Mouse (Mus musculus) C2C12 (cell line): ENCODE data around the gene St6galnac1.

Experiments
- CTCF ChIP-seq: IDR thresholded peaks from one replicate; pipeline ENCODE4 v1.5.1; 2011; ENCODE audit not compliant: control insufficient read depth, insufficient read depth, insufficient read length
- MAX ChIP-seq: IDR thresholded peaks from one replicate; pipeline ENCODE4 v1.6.1; 2011; ENCODE audit warnings: mild to moderate bottlenecking, control low read depth
- MYOD1 ChIP-seq: IDR thresholded peaks from one replicate; pipeline ENCODE4 v1.6.1; 2011; ENCODE audit warnings: low read depth; ENCODE audit not compliant: control insufficient read depth, insufficient read length
- MYOG ChIP-seq: IDR thresholded peaks from one replicate; pipeline ENCODE4 v1.6.1; 2011; ENCODE audit not compliant: control insufficient read depth, insufficient read length; ENCODE audit errors: extremely low read depth
- USF1 ChIP-seq: IDR thresholded peaks from one replicate; pipeline ENCODE4 v1.6.1; 2011; ENCODE audit warnings: low read depth, mild to moderate bottlenecking, control low read depth, moderate library complexity

DNA sequence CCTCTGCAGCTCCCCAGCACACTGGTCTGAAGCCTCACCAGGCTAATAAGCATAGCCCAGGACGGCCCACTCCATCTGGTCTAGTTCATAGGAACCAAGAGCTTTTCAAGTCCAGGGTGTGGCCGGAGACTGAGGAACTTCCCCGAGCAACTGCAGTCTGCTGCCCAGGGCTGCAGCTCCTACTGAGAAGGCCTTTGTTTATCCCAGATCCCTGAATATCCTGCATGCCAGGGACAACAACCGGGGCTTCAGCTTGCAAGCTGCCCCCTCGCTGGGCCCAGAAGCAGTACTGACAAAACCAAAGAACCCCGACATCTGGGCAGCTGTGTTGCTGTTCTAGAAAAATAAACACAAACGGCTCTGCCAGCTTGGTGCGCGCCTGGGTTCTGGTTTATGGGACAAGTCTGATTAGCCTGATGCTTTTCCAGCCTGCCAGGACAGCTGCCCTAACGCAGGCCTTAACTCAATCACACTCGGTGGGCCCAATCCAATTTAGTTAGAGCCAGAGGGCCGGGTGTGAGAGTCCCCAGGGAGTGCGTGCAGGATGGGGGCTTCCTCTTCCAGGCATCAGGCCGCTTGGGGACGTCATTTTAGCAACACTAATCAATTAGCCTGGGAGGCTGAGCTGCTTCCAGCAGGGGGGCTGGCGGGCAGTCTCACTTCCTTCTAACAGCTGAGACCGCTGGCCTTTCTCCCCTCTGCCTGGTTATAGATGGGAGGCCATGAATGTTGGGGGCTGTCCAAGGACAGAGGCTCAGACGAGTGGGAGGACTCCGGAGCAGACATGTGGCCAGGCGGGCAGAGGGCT, 39.0 kb upstream of the St6galnac1 start:
- TF ChIP-seq CTCF (no peak), MYOG (no peak), USF1 (no peak), MAX (no peak), MYOD1 (no peak)
